In the genomic region with DNA sequence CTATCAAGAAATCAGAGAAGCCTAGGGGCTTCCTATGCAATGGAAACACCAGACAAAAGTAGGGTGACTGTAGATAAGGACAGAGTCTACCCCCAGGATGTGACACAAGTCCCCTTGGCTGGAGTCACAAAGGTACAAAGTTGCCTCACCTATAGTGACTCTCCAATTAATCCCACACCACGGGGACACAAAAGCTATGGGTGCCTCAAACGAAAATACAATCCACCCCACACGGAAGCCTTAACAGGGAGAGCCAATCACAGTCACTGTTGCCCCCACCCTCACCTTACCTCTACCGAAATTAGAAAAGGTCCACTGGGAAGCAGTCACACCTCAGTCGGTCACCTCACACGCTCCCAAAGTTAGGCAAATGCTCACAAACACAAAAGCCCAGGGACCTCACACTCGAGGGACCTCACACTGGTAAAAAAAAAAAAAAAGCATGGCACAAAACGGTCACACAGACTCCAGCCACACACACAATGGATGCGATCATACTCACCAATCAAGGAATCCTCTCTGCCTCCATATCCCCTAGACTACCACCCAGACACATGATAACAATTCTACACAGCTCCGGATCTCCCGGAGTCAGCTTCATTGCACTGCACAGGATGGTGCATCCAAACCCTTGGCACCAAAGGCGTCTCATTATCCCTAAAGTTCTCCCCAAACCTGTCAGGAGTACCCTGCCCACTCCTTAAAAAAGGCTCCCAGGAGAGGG, we compare ENCODE assay signal across 8 mouse cellular contexts. TPM values are rescaled to one million over a fixed set of nuclear protein-coding genes. Genes with fewer than 3 reads are reported as not detected.
DNase-seq lines count a peak whose midpoint lies in the region; ATAC-seq and TF ChIP-seq lines count a peak whose summit lies in the region.

No protein-coding gene starts in this region.

- no peaks in the 10 kb centered on the region for H3K27me3 ChIP-seq in heart, embryonic 10.5 days (ENCODE audit: insufficient read depth, poor library complexity, severe bottlenecking)
- no peaks in the 10 kb centered on the region for H3K27me3 ChIP-seq in forebrain, embryonic 13.5 days
- H3K27me3 ChIP-seq in liver, embryonic 14.5 days (ENCODE audit: control insufficient read depth, insufficient read depth, low read length): no peaks in the 10 kb centered on the region
- H3K27me3 ChIP-seq in stomach, postnatal 0 days (ENCODE audit: control insufficient read depth, insufficient read depth, low read length): no peaks in the 10 kb centered on the region

- 5% methylated on average over 12 of the region's 12 CpGs for WGBS in heart, embryonic 10.5 days
- 3% methylated on average over 12 of the region's 12 CpGs for WGBS in forebrain, embryonic 13.5 days
- 3% methylated on average over 12 of the region's 12 CpGs for WGBS in liver, embryonic 14.5 days (ENCODE audit: insufficient replicate concordance)
- WGBS in stomach, postnatal 0 days: 2% methylated on average over 12 of the region's 12 CpGs

- 0 out of 2 replicates have a peak, but pooled peaks cover 3% of the 10 kb centered on the region for H3K36me3 ChIP-seq in heart, embryonic 10.5 days
- H3K36me3 ChIP-seq in ES-E14 (ENCODE audit: control insufficient read depth, insufficient read depth, low read length, poor library complexity, severe bottlenecking): no peaks in the 10 kb centered on the region
- H3K36me3 ChIP-seq in forebrain, embryonic 13.5 days (ENCODE audit: poor library complexity, severe bottlenecking): 0 out of 2 replicates have a peak, but pooled peaks cover 4% of the 10 kb centered on the region
- H3K36me3 ChIP-seq in liver, embryonic 14.5 days (replicated peaks; ENCODE audit: control insufficient read depth, insufficient read depth, low read depth): no peaks in the 10 kb centered on the region
- no peaks in the 10 kb centered on the region for H3K36me3 ChIP-seq in stomach, postnatal 0 days (ENCODE audit: control insufficient read depth, insufficient read depth, low read length)

- no peak for TF ChIP-seq EP300 in liver, embryonic 14.5 days (IDR thresholded peaks at IDR 0.05; ENCODE audit: low read depth)
- TF ChIP-seq EP300 in stomach, postnatal 0 days (optimal IDR thresholded peaks at IDR 0.05): no peak

- H3K27ac ChIP-seq in heart, embryonic 10.5 days: peak overlapping the region; percentile 89
- peak overlapping the region; percentile 5; the same call in 1 of the 2 replicates for H3K27ac ChIP-seq in ES-E14 (ENCODE audit: insufficient read depth, low read depth, low read length, poor library complexity, severe bottlenecking)
- H3K27ac ChIP-seq in forebrain, embryonic 13.5 days: peak overlapping the region; percentile 73
- H3K27ac ChIP-seq in liver, embryonic 14.5 days: no peak overlapping the region; the same call in 1 of the 2 replicates
- H3K27ac ChIP-seq in stomach, postnatal 0 days (replicated peaks): peak overlapping the region; percentile 45; the same call in 1 of the 2 replicates

- no peak for DNase-seq in heart, embryonic 10.5 days (ENCODE audit: low spot score)
- DNase-seq in heart, adult 9 months (ENCODE audit: low spot score in 2 of 2): no peak
- DNase-seq in ES-E14 (ENCODE audit: low read depth, low spot score): no peak
- DNase-seq in liver, embryonic 14.5 days (ENCODE audit: low read depth in 3 of 3, low spot score in 3 of 3): no peak
- DNase-seq in stomach, postnatal 0 days (ENCODE audit: low spot score): no peak
- DNase-seq in gastrocnemius, postnatal 4 days (ENCODE audit: low spot score in 2 of 2): no peak
- DNase-seq in ovary, postnatal 10 days (ENCODE audit: low spot score): no peak

- H3K4me1 ChIP-seq in heart, embryonic 10.5 days: peaks cover 19% of the 10 kb centered on the region
- H3K4me1 ChIP-seq in ES-E14 (ENCODE audit: control insufficient read depth in 2 of 2, insufficient read depth in 2 of 2, low read length in 2 of 2, poor library complexity in 1 of 2): 0 out of 4 replicates have a peak, but pooled peaks cover 0 to 2% of the 10 kb centered on the region in 2 experiments
- peaks cover 41% of the 10 kb centered on the region for H3K4me1 ChIP-seq in forebrain, embryonic 13.5 days
- peaks cover 19 to 34% of the 10 kb centered on the region in 2 experiments for H3K4me1 ChIP-seq in liver, embryonic 14.5 days (replicated peaks; ENCODE audit: control insufficient read depth in 2 of 2, insufficient read depth in 2 of 2, low read length in 1 of 2)
- H3K4me1 ChIP-seq in stomach, postnatal 0 days (replicated peaks; ENCODE audit: control insufficient read depth, insufficient read depth): peaks cover 4% of the 10 kb centered on the region

- in situ Hi-C loops in ES-E14 (cut with MboI; ENCODE audit: low sequenced_read_pairs in 2 of 2, unreplicated experiment in 2 of 2): no loop called here

- no peak for TF ChIP-seq CTCF in liver, embryonic 14.5 days (IDR thresholded peaks at IDR 0.05; ENCODE audit: low read depth)
- TF ChIP-seq CTCF in stomach, postnatal 0 days (IDR thresholded peaks at IDR 0.05; ENCODE audit: low read depth): no peak

- peak; percentile 59 for ATAC-seq in forebrain, embryonic 13.5 days
- ATAC-seq in liver, embryonic 14.5 days (ENCODE audit: insufficient read depth): peak; percentile 40
- 0 out of 2 replicates have a peak, but pooled peaks have one; percentile 30 for ATAC-seq in stomach, postnatal 0 days (ENCODE audit: low FRiP score, low TSS enrichment)

- H3K9ac ChIP-seq in ES-E14 (ENCODE audit: insufficient read depth, low read depth, low read length, poor library complexity, severe bottlenecking): no peak overlapping the region
- peak overlapping the region; percentile 84 for H3K9ac ChIP-seq in forebrain, embryonic 13.5 days
- peak overlapping the region; percentile 61 for H3K9ac ChIP-seq in liver, embryonic 14.5 days (replicated peaks)
- H3K9ac ChIP-seq in stomach, postnatal 0 days (ENCODE audit: low read length): peak overlapping the region; percentile 73

- peak overlapping the region; percentile 83 for H3K4me3 ChIP-seq in heart, embryonic 10.5 days
- H3K4me3 ChIP-seq in ES-E14 (ENCODE audit: insufficient read depth in 1 of 2, low read depth in 1 of 2, low read length in 2 of 2, poor library complexity in 1 of 2, severe bottlenecking in 1 of 2): peak overlapping the region; percentile 43 to 92; a peak in 3 of 4 replicates
- H3K4me3 ChIP-seq in forebrain, embryonic 13.5 days: peak overlapping the region; percentile 77
- H3K4me3 ChIP-seq in liver, embryonic 14.5 days (ENCODE audit: insufficient read depth in 1 of 2, low read depth in 2 of 2, low read length in 2 of 2): peak overlapping the region; percentile 72 to 93
- H3K4me3 ChIP-seq in stomach, postnatal 0 days (ENCODE audit: low read depth, low read length): peak overlapping the region; percentile 65

- no peaks in the 10 kb centered on the region for H3K9me3 ChIP-seq in heart, embryonic 10.5 days
- H3K9me3 ChIP-seq in ES-E14 (ENCODE audit: control insufficient read depth, insufficient read depth, low read depth, low read length): no peaks in the 10 kb centered on the region
- no peaks in the 10 kb centered on the region for H3K9me3 ChIP-seq in forebrain, embryonic 13.5 days (replicated peaks)
- H3K9me3 ChIP-seq in liver, embryonic 14.5 days (ENCODE audit: control insufficient read depth, low read length): no peaks in the 10 kb centered on the region
- no peaks in the 10 kb centered on the region for H3K9me3 ChIP-seq in stomach, postnatal 0 days (ENCODE audit: control insufficient read depth, low read length)

- peak overlapping the region; percentile 81 for H3K4me2 ChIP-seq in forebrain, embryonic 13.5 days
- peak overlapping the region; percentile 83 for H3K4me2 ChIP-seq in liver, embryonic 14.5 days (ENCODE audit: low read depth)
- H3K4me2 ChIP-seq in stomach, postnatal 0 days (replicated peaks; ENCODE audit: low read depth): peak overlapping the region; percentile 55

RNA-seq across cellular contexts. Expression of a gene that starts 0.7 kb away (rescaled TPM):
- 10.5 and 10.8 TPM in 2 replicates for polyA plus RNA-seq in heart, embryonic 10.5 days (2016; fragmentation: Nextera tagmentation; extraction: Ambion mirVana)
- total RNA-seq in ES-E14 (2012; rRNA removed): 4.5 and 5.3 TPM in 2 replicates
- polyA plus RNA-seq in forebrain, embryonic 13.5 days (2015; fragmentation: Nextera tagmentation; extraction: Ambion mirVana): 22.1 and 24.8 TPM in 2 replicates
- polyA plus RNA-seq in liver, embryonic 14.5 days (2012; rRNA removed): 1.0 and 1.7 TPM in 2 replicates
- 3.4 and 4.1 TPM in 2 replicates for polyA plus RNA-seq in liver, embryonic 14.5 days (2014; fragmentation: Nextera tagmentation; extraction: Ambion mirVana)
- polyA plus RNA-seq in stomach, postnatal 0 days (2015; fragmentation: Nextera tagmentation; extraction: Ambion mirVana): 5.3 and 5.4 TPM in 2 replicates
- 10 to 100 TPM; 10.9 to 14.4 TPM for total RNA-seq in gastrocnemius, postnatal 4 days (2021)

RNA-seq across cellular contexts. Expression of a gene that starts 31.4 kb away (rescaled TPM):
- polyA plus RNA-seq in heart, embryonic 10.5 days (2016; fragmentation: Nextera tagmentation; extraction: Ambion mirVana): 3.7 and 3.8 TPM in 2 replicates
- 1.3 and 1.6 TPM in 2 replicates for total RNA-seq in ES-E14 (2012; rRNA removed)
- 14.2 and 14.8 TPM in 2 replicates for polyA plus RNA-seq in forebrain, embryonic 13.5 days (2015; fragmentation: Nextera tagmentation; extraction: Ambion mirVana)
- polyA plus RNA-seq in liver, embryonic 14.5 days (2012; rRNA removed): 0.32 and 0.45 TPM in 2 replicates
- polyA plus RNA-seq in liver, embryonic 14.5 days (2014; fragmentation: Nextera tagmentation; extraction: Ambion mirVana): 0.32 and 0.61 TPM in 2 replicates
- 2.3 and 2.6 TPM in 2 replicates for polyA plus RNA-seq in stomach, postnatal 0 days (2015; fragmentation: Nextera tagmentation; extraction: Ambion mirVana)
- 1 to 10 TPM; 6.6 to 7.3 TPM for total RNA-seq in gastrocnemius, postnatal 4 days (2021)

RNA-seq across cellular contexts. Expression of a gene that starts 38.2 kb away (rescaled TPM):
- polyA plus RNA-seq in heart, embryonic 10.5 days (2016; fragmentation: Nextera tagmentation; extraction: Ambion mirVana): 4.4 and 5.7 TPM in 2 replicates
- total RNA-seq in ES-E14 (2012; rRNA removed): 6.9 and 12.3 TPM in 2 replicates
- polyA plus RNA-seq in forebrain, embryonic 13.5 days (2015; fragmentation: Nextera tagmentation; extraction: Ambion mirVana): 11.7 and 13.7 TPM in 2 replicates
- 0.17 and 0.41 TPM in 2 replicates for polyA plus RNA-seq in liver, embryonic 14.5 days (2012; rRNA removed)
- 0.61 and 1.0 TPM in 2 replicates for polyA plus RNA-seq in liver, embryonic 14.5 days (2014; fragmentation: Nextera tagmentation; extraction: Ambion mirVana)
- polyA plus RNA-seq in stomach, postnatal 0 days (2015; fragmentation: Nextera tagmentation; extraction: Ambion mirVana): 1.1 and 1.2 TPM in 2 replicates
- 1 to 10 TPM in 1 of 2 experiments, under 1 TPM in 1; 0.91 to 1.0 TPM for total RNA-seq in gastrocnemius, postnatal 4 days (2021)

RNA-seq across cellular contexts. Expression of a gene that starts 44.6 kb away (rescaled TPM):
- 3.7 and 6.3 TPM in 2 replicates for polyA plus RNA-seq in heart, embryonic 10.5 days (2016; fragmentation: Nextera tagmentation; extraction: Ambion mirVana)
- 5.6 and 6.9 TPM in 2 replicates for total RNA-seq in ES-E14 (2012; rRNA removed)
- 13.8 and 14.3 TPM in 2 replicates for polyA plus RNA-seq in forebrain, embryonic 13.5 days (2015; fragmentation: Nextera tagmentation; extraction: Ambion mirVana)
- polyA plus RNA-seq in liver, embryonic 14.5 days (2012; rRNA removed): 0.69 and 0.92 TPM in 2 replicates
- 0.66 and 1.0 TPM in 2 replicates for polyA plus RNA-seq in liver, embryonic 14.5 days (2014; fragmentation: Nextera tagmentation; extraction: Ambion mirVana)
- polyA plus RNA-seq in stomach, postnatal 0 days (2015; fragmentation: Nextera tagmentation; extraction: Ambion mirVana): 2.0 and 2.4 TPM in 2 replicates
- total RNA-seq in gastrocnemius, postnatal 4 days (2021): 1 to 10 TPM; 4.6 to 4.9 TPM

RNA-seq across cellular contexts. Expression of a gene that starts 46.9 kb away (rescaled TPM):
- 8.3 and 9.8 TPM in 2 replicates for polyA plus RNA-seq in heart, embryonic 10.5 days (2016; fragmentation: Nextera tagmentation; extraction: Ambion mirVana)
- total RNA-seq in ES-E14 (2012; rRNA removed): 6.2 and 6.7 TPM in 2 replicates
- 16.4 and 17.9 TPM in 2 replicates for polyA plus RNA-seq in forebrain, embryonic 13.5 days (2015; fragmentation: Nextera tagmentation; extraction: Ambion mirVana)
- 2.2 and 2.8 TPM in 2 replicates for polyA plus RNA-seq in liver, embryonic 14.5 days (2012; rRNA removed)
- polyA plus RNA-seq in liver, embryonic 14.5 days (2014; fragmentation: Nextera tagmentation; extraction: Ambion mirVana): 3.1 and 4.1 TPM in 2 replicates
- 4.8 and 5.0 TPM in 2 replicates for polyA plus RNA-seq in stomach, postnatal 0 days (2015; fragmentation: Nextera tagmentation; extraction: Ambion mirVana)
- 10 to 100 TPM; 14.8 to 15.2 TPM for total RNA-seq in gastrocnemius, postnatal 4 days (2021)
